Mouse (Mus musculus): Measurements from ENCODE around the gene Ube2f.

- TF ChIP-seq CTCF (IDR thresholded peaks at IDR 0.05; ENCODE audit: extremely low read depth, insufficient read depth, insufficient read length, insufficient replicate concordance) (no peak), POLR2A (IDR thresholded peaks at IDR 0.05; ENCODE audit: low read depth, low read length) (no peak)
These were observed 71.8 kb downstream of the Ube2f start, which contains the start of gene Espnl for GRCm38 (mm10) chr1:91321760-91322438.
